Mouse (Mus musculus): ENCODE data around the gene Lemd2. TPM values are rescaled to one million over a fixed set of nuclear protein-coding genes. Genes with fewer than 3 reads are reported as not detected.

Lemd2 gene
- polyA plus RNA-seq, 1 experiment from 2014 or later: 18.7 TPM

GRCm38 (mm10) chr17:27154256-27154655 is 50.0 kb downstream of the Lemd2 start:
- H3K4me1 ChIP-seq: peaks cover 51% of the 10 kb centered on the region
- 68% methylated on average over 14 of the region's 14 CpGs for WGBS
- no peak overlapping the region for H3K4me2 ChIP-seq (replicated peaks)
- H3K27me3 ChIP-seq: no peaks in the 10 kb centered on the region
- no peak overlapping the region for H3K4me3 ChIP-seq (replicated peaks)
- no peaks in the 10 kb centered on the region for H3K36me3 ChIP-seq
- no peak for ATAC-seq (ENCODE audit: insufficient number of reproducible peaks, low FRiP score, low TSS enrichment, low read depth)
- H3K9ac ChIP-seq: no peak overlapping the region
- H3K27ac ChIP-seq (replicated peaks): peak overlapping the region; percentile 84
- no peaks in the 10 kb centered on the region for H3K9me3 ChIP-seq (replicated peaks)

GRCm38 (mm10) chr17:27153773-27154193 is 50.5 kb downstream of the Lemd2 start:
- Histone ChIP-seq H3K9me3 (replicated peaks) (no peaks in the 10 kb centered on the region), H3K27ac (replicated peaks) (peak overlapping the region; percentile 84)
- 37% methylated on average over 9 of the region's 9 CpGs for WGBS

GRCm38 (mm10) chr17:27152976-27153723 is 51.1 kb downstream of the Lemd2 start:
- ATAC-seq (ENCODE audit: insufficient number of reproducible peaks, low FRiP score, low TSS enrichment, low read depth): no peak
- H3K9ac ChIP-seq: no peak overlapping the region
- no peak overlapping the region for H3K4me2 ChIP-seq (replicated peaks)
- WGBS: 44% methylated on average over 8 of the region's 8 CpGs
- no peaks in the 10 kb centered on the region for H3K27me3 ChIP-seq
- no peak overlapping the region for H3K4me3 ChIP-seq (replicated peaks)
- H3K27ac ChIP-seq (replicated peaks): peak overlapping the region; percentile 84
- peaks cover 62% of the 10 kb centered on the region for H3K4me1 ChIP-seq
- no peaks in the 10 kb centered on the region for H3K9me3 ChIP-seq (replicated peaks)
- H3K36me3 ChIP-seq: no peaks in the 10 kb centered on the region

More at GRCm38 (mm10) chr17:27153773-27154193, 50.5 kb downstream of the Lemd2 start:
- H3K4me1 ChIP-seq: peaks cover 56% of the 10 kb centered on the region
- no peaks in the 10 kb centered on the region for H3K27me3 ChIP-seq
- H3K9ac ChIP-seq: no peak overlapping the region
- H3K4me3 ChIP-seq (replicated peaks): no peak overlapping the region
- no peaks in the 10 kb centered on the region for H3K36me3 ChIP-seq
- H3K4me2 ChIP-seq (replicated peaks): no peak overlapping the region
- ATAC-seq (ENCODE audit: insufficient number of reproducible peaks, low FRiP score, low TSS enrichment, low read depth): no peak

GRCm38 (mm10) chr17:27151411-27151810 is 52.9 kb downstream of the Lemd2 start:
- no peaks in the 10 kb centered on the region for H3K9me3 ChIP-seq (replicated peaks)
- no peak overlapping the region for H3K27ac ChIP-seq (replicated peaks)
- ATAC-seq (ENCODE audit: insufficient number of reproducible peaks, low FRiP score, low TSS enrichment, low read depth): no peak
- H3K27me3 ChIP-seq: no peaks in the 10 kb centered on the region
- no peak overlapping the region for H3K4me3 ChIP-seq (replicated peaks)
- H3K4me1 ChIP-seq: peaks cover 69% of the 10 kb centered on the region
- H3K4me2 ChIP-seq (replicated peaks): no peak overlapping the region
- no peaks in the 10 kb centered on the region for H3K36me3 ChIP-seq
- WGBS: 67% methylated on average over 8 of the region's 8 CpGs
- no peak overlapping the region for H3K9ac ChIP-seq

- Histone ChIP-seq H3K27me3 (no peaks in the 10 kb centered on the region), H3K4me2 (replicated peaks) (no peak overlapping the region), H3K36me3 (no peaks in the 10 kb centered on the region), H3K4me1 (peaks cover 70% of the 10 kb centered on the region), H3K4me3 (replicated peaks) (no peak overlapping the region), H3K9me3 (replicated peaks) (no peaks in the 10 kb centered on the region), H3K27ac (replicated peaks) (no peak overlapping the region), H3K9ac (no peak overlapping the region)
- WGBS: 64% methylated on average over 7 of the region's 7 CpGs
- ATAC-seq (ENCODE audit: insufficient number of reproducible peaks, low FRiP score, low TSS enrichment, low read depth): no peak
These were observed 53.4 kb downstream of the Lemd2 start for GRCm38 (mm10) chr17:27150871-27151270.

- no peaks in the 10 kb centered on the region; the same call in 1 of the 2 replicates for H3K27me3 ChIP-seq
- H3K4me3 ChIP-seq (replicated peaks): no peak overlapping the region
- H3K9ac ChIP-seq: no peak overlapping the region
- 0 out of 2 replicates have a peak, but pooled peaks have one; percentile 6 for ATAC-seq (ENCODE audit: insufficient number of reproducible peaks, low FRiP score, low TSS enrichment, low read depth)
- no peaks in the 10 kb centered on the region for H3K9me3 ChIP-seq (replicated peaks)
- peak overlapping the region; percentile 60 for H3K27ac ChIP-seq (replicated peaks)
- no peaks in the 10 kb centered on the region for H3K36me3 ChIP-seq
- WGBS: 7% methylated on average over 8 of the region's 8 CpGs
- peaks cover 53% of the 10 kb centered on the region for H3K4me1 ChIP-seq
- 0 out of 2 replicates have a peak overlapping the region, but pooled peaks have one; percentile 4 for H3K4me2 ChIP-seq (replicated peaks)
These were observed 57.8 kb downstream of the Lemd2 start for GRCm38 (mm10) chr17:27146323-27146923.

- H3K9ac ChIP-seq: no peak overlapping the region
- no peak for ATAC-seq (ENCODE audit: insufficient number of reproducible peaks, low FRiP score, low TSS enrichment, low read depth)
- H3K4me1 ChIP-seq: peaks cover 57% of the 10 kb centered on the region
These were observed 60.1 kb downstream of the Lemd2 start for GRCm38 (mm10) chr17:27144152-27144551.

GRCm38 (mm10) chr17:27141971-27142450 is 62.3 kb downstream of the Lemd2 start:
- Histone ChIP-seq H3K27ac (replicated peaks) (peak overlapping the region; percentile 40), H3K9ac (no peak overlapping the region), H3K27me3 (no peaks in the 10 kb centered on the region; the same call in 1 of the 2 replicates), H3K4me2 (replicated peaks) (no peak overlapping the region), H3K4me1 (peaks cover 55% of the 10 kb centered on the region), H3K9me3 (replicated peaks) (no peaks in the 10 kb centered on the region), H3K4me3 (replicated peaks) (no peak overlapping the region), H3K36me3 (no peaks in the 10 kb centered on the region)
- ATAC-seq (ENCODE audit: insufficient number of reproducible peaks, low FRiP score, low TSS enrichment, low read depth): peak; percentile 29; the same call in 1 of the 2 replicates
- WGBS: 30% methylated on average over 10 of the region's 10 CpGs

More at GRCm38 (mm10) chr17:27144152-27144551, 60.1 kb downstream of the Lemd2 start:
- Histone ChIP-seq H3K4me2 (replicated peaks) (no peak overlapping the region), H3K27me3 (no peaks in the 10 kb centered on the region; the same call in 1 of the 2 replicates), H3K36me3 (no peaks in the 10 kb centered on the region), H3K9me3 (replicated peaks) (no peaks in the 10 kb centered on the region), H3K27ac (replicated peaks) (no peak overlapping the region), H3K4me3 (replicated peaks) (no peak overlapping the region)
- 84% methylated on average over 4 of the region's 4 CpGs for WGBS

GRCm38 (mm10) chr17:27140262-27140661 is 64.0 kb downstream of the Lemd2 start:
- no peaks in the 10 kb centered on the region for H3K36me3 ChIP-seq
- 53% methylated on average over 9 of the region's 9 CpGs for WGBS
- H3K4me2 ChIP-seq (replicated peaks): no peak overlapping the region
- H3K4me1 ChIP-seq: peaks cover 38% of the 10 kb centered on the region
- no peak overlapping the region for H3K27ac ChIP-seq (replicated peaks)
- ATAC-seq (ENCODE audit: insufficient number of reproducible peaks, low FRiP score, low TSS enrichment, low read depth): no peak
- H3K27me3 ChIP-seq: no peaks in the 10 kb centered on the region; the same call in 1 of the 2 replicates
- H3K4me3 ChIP-seq (replicated peaks): no peak overlapping the region
- H3K9me3 ChIP-seq (replicated peaks): no peaks in the 10 kb centered on the region
- H3K9ac ChIP-seq: no peak overlapping the region
